Mouse (Mus musculus) bone marrow, adult 2 months (tissue): Measurements from ENCODE around the gene Cmklr1. TPM values are rescaled to one million over a fixed set of nuclear protein-coding genes. Genes with fewer than 3 reads are reported as not detected.

Experiments used
- H3K27ac ChIP-seq: fragments of 200-500 bp; 2 replicates; pipeline ENCODE4 v1.5.1; 2012; ENCODE audit warnings: low read depth, mild to moderate bottlenecking, control low read depth, inconsistent platforms, low read length; ENCODE audit not compliant: control insufficient read depth, poor library complexity, insufficient read depth
- H3K4me1 ChIP-seq: fragments of 200-500 bp; 2 replicates; pipeline ENCODE4 v1.6.1; 2011; ENCODE audit warnings: low read length; ENCODE audit not compliant: control insufficient read depth, insufficient read depth
- H3K4me3 ChIP-seq: fragments of 200-500 bp; replicated peaks from 2 replicates; pipeline ENCODE3; 2011; ENCODE audit warnings: mild to moderate bottlenecking, low read depth, low read length, control low read depth; ENCODE audit not compliant: control insufficient read depth
- CTCF ChIP-seq: fragments of 200-500 bp; IDR thresholded peaks from 2 replicates; pipeline ENCODE4 v1.5.1; 2011; ENCODE audit warnings: low read length, control low read depth; ENCODE audit not compliant: control insufficient read depth, insufficient read depth
- POLR2A ChIP-seq: fragments of 200-500 bp; IDR thresholded peaks from 2 replicates; pipeline ENCODE4 v1.6.1; 2011; ENCODE audit warnings: low read depth, mild to moderate bottlenecking, control low read depth, low read length, borderline replicate concordance; ENCODE audit not compliant: control insufficient read depth
- WGBS: fragments of 180-500 bp; shearing (Covaris S2); methylation state at CpG from one replicate; pipeline ENCODE4 v1.1.7; 2018; 5-methylcytosine and 5-hydroxymethylcytosine counted together
- polyA plus RNA-seq: library from polyadenylated mRNA; stranded (reverse); fragments of >200 nt; gene quantifications from 2 replicates; pipeline ENCODE4 v1.2.4, GENCODE M21; 2011; ENCODE audit warnings: low replicate concordance; ENCODE audit not compliant: missing spikeins, insufficient read depth, insufficient read length

The Cmklr1 gene
- polyA plus RNA-seq: 1.2 and 2.6 TPM in 2 replicates

DNA sequence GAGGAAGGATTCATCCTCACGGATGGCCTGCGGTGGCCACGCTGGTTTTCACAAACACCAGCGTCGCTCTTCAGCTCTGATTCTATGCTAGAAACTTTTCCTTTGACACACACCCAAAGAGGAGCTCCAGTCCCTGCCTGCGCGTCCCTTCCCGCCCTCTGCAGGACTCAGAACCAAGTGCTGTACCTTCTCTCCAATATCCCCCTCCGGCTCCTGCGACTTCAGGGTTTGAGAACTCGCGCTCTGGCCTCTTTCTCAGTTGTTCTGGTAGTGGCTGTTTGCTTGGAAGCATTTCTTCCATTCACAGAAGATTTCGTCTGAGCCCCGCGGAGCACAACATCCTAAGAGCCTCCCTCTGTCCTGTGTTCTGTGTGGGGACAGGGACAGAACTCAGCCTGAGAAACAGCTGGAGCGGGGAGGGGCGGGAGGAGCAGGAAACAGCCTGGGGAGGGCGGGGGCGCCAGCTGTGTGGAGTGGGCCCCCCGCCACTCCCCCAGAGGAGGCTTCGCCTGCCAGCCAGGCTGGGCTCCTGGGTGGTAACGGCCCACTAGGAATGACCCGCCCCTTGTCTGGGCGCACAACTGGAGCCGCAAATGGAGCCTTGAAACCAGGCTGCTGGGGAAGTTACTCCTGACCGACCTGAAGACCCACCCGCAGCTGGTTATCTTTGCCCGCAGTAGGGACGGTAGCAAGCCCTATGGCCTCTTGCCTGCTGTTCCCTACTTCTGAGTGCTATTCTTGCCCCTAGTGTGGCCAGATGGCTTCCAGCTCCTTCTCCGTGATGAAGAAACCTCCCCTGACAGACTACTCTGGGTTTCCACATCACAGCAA lies at the start of gene Cmklr1:
Gene Cmklr1, minus strand, starts transcription at position 392 of the 831 bp plus-strand sequence.
- WGBS: 14% methylated on average over 30 of the region's 30 CpGs
- H3K4me3 ChIP-seq: no peak within 1 kb of the TSS
- peaks cover 3% of the 10 kb centered on the region; the same call in 1 of the 2 replicates for H3K4me1 ChIP-seq
- no peak for TF ChIP-seq POLR2A
- no peak for TF ChIP-seq CTCF
- no peak within 1 kb of the TSS for H3K27ac ChIP-seq

DNA sequence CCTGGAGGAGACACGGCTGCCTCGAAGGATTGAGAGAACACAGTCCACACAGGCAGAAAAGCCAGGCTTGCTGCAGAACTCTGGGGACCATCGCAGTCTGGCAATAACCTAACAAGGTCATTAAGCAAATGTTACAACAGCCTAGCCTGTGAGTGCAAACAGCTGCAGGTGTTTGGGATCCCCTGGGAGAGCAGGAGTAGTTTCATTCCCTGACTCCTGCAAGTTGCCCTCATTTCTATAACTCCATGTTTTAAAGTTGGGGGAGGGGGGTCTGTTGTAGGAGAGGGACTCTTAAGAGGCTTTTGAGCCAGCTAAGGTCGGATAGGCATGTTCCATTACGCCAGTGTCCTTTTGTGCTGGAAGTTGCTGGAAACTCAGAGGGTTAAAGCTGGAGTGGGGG lies 44.2 kb upstream of the Cmklr1 start:
- TF ChIP-seq CTCF (no peak), POLR2A (no peak)
- H3K4me3 ChIP-seq: no peak overlapping the region
- 58% methylated on average over 5 of the region's 5 CpGs for WGBS

DNA sequence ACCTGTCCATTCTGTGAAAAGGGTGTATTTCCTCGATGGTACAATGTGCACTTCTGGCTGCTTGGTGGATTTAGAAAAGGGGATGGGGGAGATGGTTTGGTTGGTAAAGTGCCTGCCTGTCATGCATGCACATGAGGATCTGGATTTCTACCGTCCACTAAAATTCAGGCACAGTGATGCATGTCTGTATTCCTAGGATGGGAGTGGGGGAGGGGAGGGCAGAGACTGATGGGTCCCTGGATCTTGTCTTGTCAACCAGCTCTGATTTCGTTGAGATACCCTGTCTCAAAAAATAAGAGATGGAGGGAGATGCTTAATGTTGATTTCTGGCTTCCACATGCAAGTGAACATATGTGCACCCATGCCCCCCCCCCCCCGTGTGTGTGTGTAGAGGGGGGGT lies 43.8 kb upstream of the Cmklr1 start:
- no peak overlapping the region for H3K27ac ChIP-seq
- H3K4me1 ChIP-seq: no peaks in the 10 kb centered on the region
- H3K4me3 ChIP-seq: no peak overlapping the region
- WGBS: 63% methylated on average over 4 of the region's 4 CpGs
- TF ChIP-seq CTCF: no peak
- TF ChIP-seq POLR2A: no peak

More for the DNA sequence above, 44.2 kb upstream of the Cmklr1 start:
- Histone ChIP-seq H3K4me1 (no peaks in the 10 kb centered on the region), H3K27ac (no peak overlapping the region)

DNA sequence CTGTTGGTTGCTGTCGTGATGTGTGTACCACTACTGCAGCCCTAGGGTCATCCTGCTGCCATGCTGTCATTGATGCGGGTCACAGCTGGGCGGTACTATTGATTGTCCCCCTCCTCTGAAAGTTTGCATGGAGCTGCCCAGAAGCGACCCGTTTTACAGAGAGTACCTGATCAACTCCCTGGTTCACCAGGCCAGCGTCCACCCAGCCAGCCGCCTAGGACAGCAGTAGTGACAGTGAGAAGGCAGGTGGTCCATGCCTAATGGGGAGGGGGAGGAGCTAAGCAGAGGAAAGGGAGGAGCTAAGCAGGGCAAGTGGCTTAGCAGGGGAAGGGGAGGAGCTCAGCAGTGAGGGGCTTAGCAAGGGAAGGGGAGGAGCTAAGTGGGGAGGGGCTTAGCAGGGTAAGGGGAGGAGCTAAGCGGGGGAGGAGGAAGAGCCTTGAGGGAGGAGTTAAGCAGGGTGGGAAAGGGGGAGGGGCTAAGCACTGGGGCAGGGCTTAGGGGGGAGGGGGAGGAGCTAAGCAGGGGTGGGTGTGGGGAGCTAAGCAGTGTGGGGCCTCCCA lies 43.0 kb upstream of the Cmklr1 start:
- H3K27ac ChIP-seq: no peak overlapping the region
- WGBS: 84% methylated on average over 8 of the region's 8 CpGs
- H3K4me3 ChIP-seq: no peak overlapping the region
- no peaks in the 10 kb centered on the region for H3K4me1 ChIP-seq
- TF ChIP-seq CTCF (no peak), POLR2A (no peak)

DNA sequence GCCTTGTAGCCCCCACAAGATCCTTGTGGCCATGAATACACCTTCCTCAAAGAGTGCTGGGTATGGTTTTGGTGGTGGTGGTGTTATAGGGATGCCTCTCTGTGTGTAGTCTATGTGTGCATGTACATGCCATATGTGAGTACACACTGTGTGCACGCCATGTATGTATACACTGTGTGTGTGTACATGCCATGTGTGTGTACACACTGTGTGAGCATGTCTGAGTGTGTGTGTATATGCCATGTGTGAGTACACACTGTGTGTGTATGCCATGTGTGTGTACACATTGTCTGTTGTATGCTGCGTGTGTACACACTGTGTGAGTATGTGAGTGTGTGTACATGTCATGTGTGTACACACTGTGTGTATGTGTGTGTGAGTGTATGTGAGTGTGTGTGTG lies 40.6 kb upstream of the Cmklr1 start:
- H3K4me1 ChIP-seq: no peaks in the 10 kb centered on the region
- TF ChIP-seq POLR2A (no peak), CTCF (no peak)
- WGBS: 81% methylated on average over 2 of the region's 2 CpGs
- no peak overlapping the region for H3K4me3 ChIP-seq
- H3K27ac ChIP-seq: no peak overlapping the region

DNA sequence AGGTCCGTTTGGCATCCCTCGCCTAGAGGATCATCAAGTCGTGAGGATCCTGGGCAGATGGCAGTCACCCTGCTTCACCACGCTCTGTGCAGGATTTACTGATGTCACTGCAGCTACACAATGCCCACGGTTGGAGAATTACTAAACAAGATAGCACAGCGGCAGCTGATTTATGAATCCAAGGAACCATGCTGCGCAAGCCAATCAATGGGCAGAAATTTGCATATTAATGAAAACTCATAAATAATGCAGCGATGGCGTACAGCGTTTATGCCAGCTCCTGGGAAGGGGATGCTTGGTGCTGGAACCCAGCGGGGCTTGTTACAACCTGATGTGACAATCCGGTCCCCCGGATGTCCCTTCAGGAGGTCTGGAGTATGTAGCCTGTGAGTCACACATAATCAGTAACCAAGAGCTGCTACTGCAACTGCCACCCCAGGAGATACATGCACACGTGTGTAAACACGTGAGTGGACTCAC lies 39.9 kb upstream of the Cmklr1 start:
- H3K4me3 ChIP-seq: no peak overlapping the region
- no peak for TF ChIP-seq CTCF
- no peak for TF ChIP-seq POLR2A
- no peaks in the 10 kb centered on the region for H3K4me1 ChIP-seq
- no peak overlapping the region for H3K27ac ChIP-seq
- WGBS: 77% methylated on average over 15 of the region's 15 CpGs

DNA sequence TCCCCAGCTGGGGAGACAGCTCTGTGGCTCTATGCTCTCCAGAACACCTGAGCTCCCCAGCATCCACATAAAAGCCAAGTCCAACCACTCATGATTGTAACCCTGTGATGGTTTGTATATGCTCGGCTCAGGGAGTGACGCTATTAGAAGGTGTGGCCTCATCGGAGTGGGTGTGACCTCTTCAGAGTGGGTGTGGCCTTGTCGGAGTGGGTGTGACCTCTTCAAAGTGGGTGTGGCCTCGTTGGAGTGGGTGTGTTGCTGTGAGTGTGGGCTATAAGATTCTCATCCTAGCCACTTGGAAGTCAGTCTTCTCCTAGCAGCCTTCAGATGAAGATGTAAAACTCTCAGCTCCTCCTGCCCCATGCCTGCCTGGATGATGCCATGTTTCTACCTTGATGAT lies 37.3 kb upstream of the Cmklr1 start:
- no peaks in the 10 kb centered on the region for H3K4me1 ChIP-seq
- no peak for TF ChIP-seq CTCF
- TF ChIP-seq POLR2A: no peak
- WGBS: 73% methylated on average over 5 of the region's 5 CpGs
- H3K27ac ChIP-seq: no peak overlapping the region
- H3K4me3 ChIP-seq: no peak overlapping the region

DNA sequence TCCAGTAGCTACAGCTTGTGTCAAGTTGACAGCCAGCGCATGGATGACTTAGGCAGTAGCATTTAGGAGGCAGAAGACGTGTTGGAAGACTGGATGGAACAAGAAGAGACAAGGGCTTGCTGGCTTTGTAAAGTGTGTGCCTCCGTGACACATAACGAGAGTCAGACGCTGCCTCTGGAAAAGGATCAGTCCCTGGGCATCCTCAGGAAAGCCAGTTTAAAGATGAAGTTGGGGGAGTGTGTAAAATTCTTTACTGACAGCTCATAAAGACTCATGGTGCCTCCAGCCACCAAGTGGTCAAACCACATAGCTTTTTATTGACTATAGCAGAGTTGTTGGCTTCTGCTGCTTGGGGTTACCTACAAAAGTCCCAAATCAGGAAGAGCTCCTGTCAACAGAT lies 35.2 kb upstream of the Cmklr1 start:
- WGBS: 78% methylated on average over 5 of the region's 5 CpGs
- H3K4me3 ChIP-seq: no peak overlapping the region
- TF ChIP-seq CTCF (no peak), POLR2A (no peak)
- no peak overlapping the region for H3K27ac ChIP-seq
- H3K4me1 ChIP-seq: no peaks in the 10 kb centered on the region
